Mouse (Mus musculus): Measurements from ENCODE around the gene Cryga. TPM values are rescaled to one million over a fixed set of nuclear protein-coding genes. Genes with fewer than 3 reads are reported as not detected.

The Cryga gene
- not detected for total RNA-seq (2021)

- intact Hi-C loops (cut with DNase I), result no loop called here
- no peak for DNase-seq
Observed at GRCm38 (mm10) chr1:65103273-65103672, at the start of gene Cryga. TSS of gene Cryga (minus strand) at chr1:65103373.

- no peak for DNase-seq
- intact Hi-C loops (cut with DNase I), result no loop called here
Observed at GRCm38 (mm10) chr1:65147971-65148370, 44.8 kb upstream of the Cryga start.

- DNase-seq, result no peak
- intact Hi-C loops (cut with DNase I), result no loop called here
Observed at GRCm38 (mm10) chr1:65147326-65147725, 44.2 kb upstream of the Cryga start.

- intact Hi-C loops (cut with DNase I), result no loop called here
Observed at GRCm38 (mm10) chr1:65146601-65147000, 43.4 kb upstream of the Cryga start.

GRCm38 (mm10) chr1:65144783-65145182 is 41.6 kb upstream of the Cryga start:
- no peak for DNase-seq
- intact Hi-C loops (cut with DNase I), result no loop called here

More at GRCm38 (mm10) chr1:65146601-65147000, 43.4 kb upstream of the Cryga start:
- no peak for DNase-seq

- intact Hi-C loops (cut with DNase I), result no loop called here
- no peak for DNase-seq
Observed at GRCm38 (mm10) chr1:65137560-65137959, 34.4 kb upstream of the Cryga start.

GRCm38 (mm10) chr1:65132833-65133232 is 29.7 kb upstream of the Cryga start:
- intact Hi-C loops (cut with DNase I), result no loop called here
- no peak for DNase-seq

- intact Hi-C loops (cut with DNase I), result no loop called here
- DNase-seq, result no peak
Observed at GRCm38 (mm10) chr1:65131671-65132070, 28.5 kb upstream of the Cryga start.

GRCm38 (mm10) chr1:65130226-65130625 is 27.1 kb upstream of the Cryga start:
- DNase-seq, result no peak

GRCm38 (mm10) chr1:65129634-65130180 is 26.5 kb upstream of the Cryga start:
- no peak for DNase-seq
- intact Hi-C loops (cut with DNase I), result no loop called here

More at GRCm38 (mm10) chr1:65130226-65130625, 27.1 kb upstream of the Cryga start:
- intact Hi-C loops (cut with DNase I), result no loop called here

GRCm38 (mm10) chr1:65122574-65123372 is 19.6 kb upstream of the Cryga start, which contains the start of gene D630023F18Rik:
TSS of gene D630023F18Rik (minus strand) at chr1:65123214.
- intact Hi-C loops (cut with DNase I), result no loop called here

GRCm38 (mm10) chr1:65119438-65119837 is 16.3 kb upstream of the Cryga start, which contains the start of gene Gm28845:
TSS of gene Gm28845 (minus strand) at chr1:65119558.
- no peak for DNase-seq
- intact Hi-C loops (cut with DNase I), result no loop called here

More at GRCm38 (mm10) chr1:65122574-65123372, 19.6 kb upstream of the Cryga start, which contains the start of gene D630023F18Rik:
- no peak for DNase-seq

GRCm38 (mm10) chr1:65118150-65118913 is 15.2 kb upstream of the Cryga start:
- intact Hi-C loops (cut with DNase I), result no loop called here
- no peak for DNase-seq

GRCm38 (mm10) chr1:65113536-65114172 is 10.5 kb upstream of the Cryga start:
- no peak for DNase-seq
- intact Hi-C loops (cut with DNase I), result no loop called here

- intact Hi-C loops (cut with DNase I), result loop anchor here (1.0 kb wide), 1 partner anchor 67 kb away; no protein-coding TSS in a partner anchor
- DNase-seq, result peak; percentile 10 to 31
Observed at GRCm38 (mm10) chr1:65112807-65113196, 9.6 kb upstream of the Cryga start.

GRCm38 (mm10) chr1:65112031-65112806 is 9.0 kb upstream of the Cryga start:
- intact Hi-C loops (cut with DNase I), result loop anchor here (1.0 kb wide), 1 partner anchor 68 kb away; no protein-coding TSS in a partner anchor
- peak; percentile 77 to 88 for DNase-seq

- no peak for DNase-seq
- intact Hi-C loops (cut with DNase I), result no loop called here
Observed at GRCm38 (mm10) chr1:65109756-65110435, 6.7 kb upstream of the Cryga start.

- intact Hi-C loops (cut with DNase I), result no loop called here
- DNase-seq, result no peak
Observed at GRCm38 (mm10) chr1:65109196-65109595, 6.0 kb upstream of the Cryga start.

GRCm38 (mm10) chr1:65107654-65108279 is 4.6 kb upstream of the Cryga start:
- DNase-seq, result no peak
- intact Hi-C loops (cut with DNase I), result no loop called here
